Mouse (Mus musculus): Measurements from ENCODE around the gene Srarp. TPM values are rescaled to one million over a fixed set of nuclear protein-coding genes. Genes with fewer than 3 reads are reported as not detected.

The Srarp gene
- polyA plus RNA-seq, 1 experiment from 2014 or later = 0.39 TPM

- Histone ChIP-seq H3K4me3 (ENCODE audit: low read depth, low read length) (no peak overlapping the region), H3K36me3 (ENCODE audit: control insufficient read depth, insufficient read depth, low read length) (no peaks in the 10 kb centered on the region), H3K4me2 (ENCODE audit: low read depth, low read length) (no peak overlapping the region), H3K9ac (replicated peaks; ENCODE audit: low read depth, low read length) (no peak overlapping the region), H3K9me3 (ENCODE audit: control insufficient read depth, low read length) (no peaks in the 10 kb centered on the region), H3K4me1 (ENCODE audit: control insufficient read depth, insufficient read depth, low read length) (no peaks in the 10 kb centered on the region), H3K27ac (ENCODE audit: low read depth, low read length) (no peak overlapping the region), H3K27me3 (ENCODE audit: control insufficient read depth, insufficient read depth, low read length) (no peaks in the 10 kb centered on the region)
- 16% methylated on average over 21 of the region's 22 CpGs for WGBS
- ATAC-seq (ENCODE audit: low read depth) = no peak
Observed at GRCm38 (mm10) chr4:141411430-141411992, 24.4 kb downstream of the Srarp start.

GRCm38 (mm10) chr4:141408577-141408976 is 27.3 kb downstream of the Srarp start:
- no peak for ATAC-seq (ENCODE audit: low read depth)
- Histone ChIP-seq H3K27ac (ENCODE audit: low read depth, low read length) (no peak overlapping the region), H3K4me3 (ENCODE audit: low read depth, low read length) (no peak overlapping the region), H3K36me3 (ENCODE audit: control insufficient read depth, insufficient read depth, low read length) (no peaks in the 10 kb centered on the region), H3K9ac (replicated peaks; ENCODE audit: low read depth, low read length) (no peak overlapping the region), H3K27me3 (ENCODE audit: control insufficient read depth, insufficient read depth, low read length) (no peaks in the 10 kb centered on the region), H3K4me1 (ENCODE audit: control insufficient read depth, insufficient read depth, low read length) (no peaks in the 10 kb centered on the region), H3K4me2 (ENCODE audit: low read depth, low read length) (no peak overlapping the region), H3K9me3 (ENCODE audit: control insufficient read depth, low read length) (no peaks in the 10 kb centered on the region)
- 90% methylated on average over 3 of the region's 3 CpGs for WGBS

- WGBS = 46% methylated on average over 14 of the region's 14 CpGs
- H3K4me3 ChIP-seq (ENCODE audit: low read depth, low read length) = no peak overlapping the region
Observed at GRCm38 (mm10) chr4:141406516-141407299, 29.2 kb downstream of the Srarp start.

GRCm38 (mm10) chr4:141405314-141405622 is 30.6 kb downstream of the Srarp start:
- ATAC-seq (ENCODE audit: low read depth) = peak; percentile 5; the same call in 1 of the 2 replicates
- Histone ChIP-seq H3K4me2 (ENCODE audit: low read depth, low read length) (no peak overlapping the region), H3K9me3 (ENCODE audit: control insufficient read depth, low read length) (no peaks in the 10 kb centered on the region), H3K27ac (ENCODE audit: low read depth, low read length) (no peak overlapping the region), H3K4me1 (ENCODE audit: control insufficient read depth, insufficient read depth, low read length) (no peaks in the 10 kb centered on the region), H3K4me3 (ENCODE audit: low read depth, low read length) (no peak overlapping the region), H3K36me3 (ENCODE audit: control insufficient read depth, insufficient read depth, low read length) (no peaks in the 10 kb centered on the region), H3K27me3 (ENCODE audit: control insufficient read depth, insufficient read depth, low read length) (no peaks in the 10 kb centered on the region), H3K9ac (replicated peaks; ENCODE audit: low read depth, low read length) (no peak overlapping the region)
- whole genome bisulfite sequencing = 87% methylated on average over 3 of the region's 3 CpGs

More at GRCm38 (mm10) chr4:141406516-141407299, 29.2 kb downstream of the Srarp start:
- Histone ChIP-seq H3K27me3 (ENCODE audit: control insufficient read depth, insufficient read depth, low read length) (no peaks in the 10 kb centered on the region), H3K36me3 (ENCODE audit: control insufficient read depth, insufficient read depth, low read length) (no peaks in the 10 kb centered on the region), H3K9me3 (ENCODE audit: control insufficient read depth, low read length) (no peaks in the 10 kb centered on the region), H3K4me1 (ENCODE audit: control insufficient read depth, insufficient read depth, low read length) (no peaks in the 10 kb centered on the region), H3K27ac (ENCODE audit: low read depth, low read length) (no peak overlapping the region), H3K4me2 (ENCODE audit: low read depth, low read length) (no peak overlapping the region), H3K9ac (replicated peaks; ENCODE audit: low read depth, low read length) (no peak overlapping the region)
- no peak for ATAC-seq (ENCODE audit: low read depth)

- Histone ChIP-seq H3K27me3 (ENCODE audit: control insufficient read depth, insufficient read depth, low read length) (no peaks in the 10 kb centered on the region), H3K36me3 (ENCODE audit: control insufficient read depth, insufficient read depth, low read length) (no peaks in the 10 kb centered on the region), H3K4me2 (ENCODE audit: low read depth, low read length) (peak overlapping the region; percentile 33), H3K4me1 (ENCODE audit: control insufficient read depth, insufficient read depth, low read length) (no peaks in the 10 kb centered on the region), H3K4me3 (ENCODE audit: low read depth, low read length) (no peak overlapping the region), H3K27ac (ENCODE audit: low read depth, low read length) (no peak overlapping the region), H3K9me3 (ENCODE audit: control insufficient read depth, low read length) (no peaks in the 10 kb centered on the region), H3K9ac (replicated peaks; ENCODE audit: low read depth, low read length) (peak overlapping the region; percentile 34; the same call in 1 of the 2 replicates)
- WGBS = 18% methylated on average over 15 of the region's 15 CpGs
- peak; percentile 86 for ATAC-seq (ENCODE audit: low read depth)
Observed at GRCm38 (mm10) chr4:141404518-141405313, 31.2 kb downstream of the Srarp start.

GRCm38 (mm10) chr4:141400171-141400570 is 35.7 kb downstream of the Srarp start:
- Histone ChIP-seq H3K9me3 (ENCODE audit: control insufficient read depth, low read length) (no peaks in the 10 kb centered on the region), H3K27me3 (ENCODE audit: control insufficient read depth, insufficient read depth, low read length) (no peaks in the 10 kb centered on the region), H3K4me2 (ENCODE audit: low read depth, low read length) (no peak overlapping the region), H3K4me1 (ENCODE audit: control insufficient read depth, insufficient read depth, low read length) (no peaks in the 10 kb centered on the region), H3K36me3 (ENCODE audit: control insufficient read depth, insufficient read depth, low read length) (no peaks in the 10 kb centered on the region), H3K9ac (replicated peaks; ENCODE audit: low read depth, low read length) (no peak overlapping the region), H3K4me3 (ENCODE audit: low read depth, low read length) (no peak overlapping the region), H3K27ac (ENCODE audit: low read depth, low read length) (no peak overlapping the region)
- ATAC-seq (ENCODE audit: low read depth) = no peak
- 86% methylated on average over 15 of the region's 15 CpGs for WGBS

GRCm38 (mm10) chr4:141398545-141398944 is 37.4 kb downstream of the Srarp start, which contains the start of gene Clcnka:
Clcnka (minus strand) TSS chr4:141398724.
- no peak for ATAC-seq (ENCODE audit: low read depth)
- H3K4me3 ChIP-seq (ENCODE audit: low read depth, low read length) = no peak within 1 kb of the TSS
- whole genome bisulfite sequencing = 68% methylated on average over 12 of the region's 12 CpGs

GRCm38 (mm10) chr4:141397861-141398260 is 38.0 kb downstream of the Srarp start:
- H3K27ac ChIP-seq (ENCODE audit: low read depth, low read length) = no peak overlapping the region
- no peaks in the 10 kb centered on the region for H3K36me3 ChIP-seq (ENCODE audit: control insufficient read depth, insufficient read depth, low read length)
- ATAC-seq (ENCODE audit: low read depth) = no peak
- H3K4me2 ChIP-seq (ENCODE audit: low read depth, low read length) = no peak overlapping the region
- no peaks in the 10 kb centered on the region for H3K4me1 ChIP-seq (ENCODE audit: control insufficient read depth, insufficient read depth, low read length)
- H3K4me3 ChIP-seq (ENCODE audit: low read depth, low read length) = no peak overlapping the region
- H3K9me3 ChIP-seq (ENCODE audit: control insufficient read depth, low read length) = no peaks in the 10 kb centered on the region
- no peaks in the 10 kb centered on the region for H3K27me3 ChIP-seq (ENCODE audit: control insufficient read depth, insufficient read depth, low read length)
- 75% methylated on average over 12 of the region's 12 CpGs for WGBS
- H3K9ac ChIP-seq (replicated peaks; ENCODE audit: low read depth, low read length) = no peak overlapping the region

More at GRCm38 (mm10) chr4:141398545-141398944, 37.4 kb downstream of the Srarp start, which contains the start of gene Clcnka:
- Histone ChIP-seq H3K9me3 (ENCODE audit: control insufficient read depth, low read length) (no peaks in the 10 kb centered on the region), H3K36me3 (ENCODE audit: control insufficient read depth, insufficient read depth, low read length) (no peaks in the 10 kb centered on the region), H3K4me1 (ENCODE audit: control insufficient read depth, insufficient read depth, low read length) (no peaks in the 10 kb centered on the region), H3K27ac (ENCODE audit: low read depth, low read length) (no peak within 1 kb of the TSS), H3K9ac (replicated peaks; ENCODE audit: low read depth, low read length) (no peak within 1 kb of the TSS), H3K4me2 (ENCODE audit: low read depth, low read length) (no peak within 1 kb of the TSS), H3K27me3 (ENCODE audit: control insufficient read depth, insufficient read depth, low read length) (no peaks in the 10 kb centered on the region)

- Histone ChIP-seq H3K27ac (ENCODE audit: low read depth, low read length) (no peak overlapping the region), H3K4me3 (ENCODE audit: low read depth, low read length) (no peak overlapping the region), H3K36me3 (ENCODE audit: control insufficient read depth, insufficient read depth, low read length) (no peaks in the 10 kb centered on the region), H3K27me3 (ENCODE audit: control insufficient read depth, insufficient read depth, low read length) (no peaks in the 10 kb centered on the region), H3K9me3 (ENCODE audit: control insufficient read depth, low read length) (no peaks in the 10 kb centered on the region), H3K9ac (replicated peaks; ENCODE audit: low read depth, low read length) (no peak overlapping the region), H3K4me2 (ENCODE audit: low read depth, low read length) (no peak overlapping the region; the same call in 1 of the 2 replicates), H3K4me1 (ENCODE audit: control insufficient read depth, insufficient read depth, low read length) (no peaks in the 10 kb centered on the region)
- WGBS = 16% methylated on average over 16 of the region's 16 CpGs
- ATAC-seq (ENCODE audit: low read depth) = no peak
Observed at GRCm38 (mm10) chr4:141394751-141395150, 41.2 kb downstream of the Srarp start.
